Mouse (Mus musculus) megakaryocyte, embryonic 14.5 days (primary cell): ENCODE results near the gene Gm20388.

Experiments used
- FLI1 ChIP-seq: IDR thresholded peaks from 2 replicates; pipeline ENCODE4 v1.6.1; 2012; ENCODE audit warnings: low read length, inconsistent platforms, mixed read lengths
- GATA1 ChIP-seq: IDR thresholded peaks from 3 replicates; pipeline ENCODE4 v1.6.1; 2012; ENCODE audit warnings: mixed read lengths, low read length, inconsistent platforms, borderline replicate concordance

DNA sequence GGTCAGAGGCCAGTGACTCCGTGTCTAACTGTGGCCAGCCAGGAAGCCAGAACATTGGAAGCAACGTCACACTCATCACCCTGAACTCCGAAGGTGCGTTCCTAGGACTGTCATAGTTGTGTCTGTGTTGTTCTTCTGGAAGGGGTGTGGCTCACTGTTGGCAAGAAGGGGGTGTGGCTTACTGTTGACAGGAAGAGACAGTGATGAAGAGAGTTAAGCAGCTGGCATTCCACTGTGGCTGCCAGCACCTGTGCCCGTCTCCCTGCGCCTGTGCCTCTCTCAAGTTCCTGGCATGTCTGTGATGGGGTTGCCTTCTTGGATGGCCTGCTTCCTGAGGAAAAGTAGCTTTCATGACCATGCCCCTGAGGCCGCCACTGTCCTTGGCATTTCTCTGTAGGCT lies 2081.0 kb downstream of the Gm20388 start:
- TF ChIP-seq GATA1 (no peak), FLI1 (no peak)
